Mouse (Mus musculus) right cerebral cortex, postnatal 36 days (tissue): ENCODE data around the gene Cdk11b.
"Not testable (repeated sequence)": the region's sequence is repeated elsewhere in the genome, so short reads cannot be mapped to it uniquely, and the experiment has no call there.

Source experiments
- DNase-seq, 2 experiments: peaks; one replicate each; pipeline ENCODE4 v3.0.0; 2022; ENCODE audit warnings: low spot score in 2 of 2, mixed read lengths in 1 of 2

Gene Cdk11b

DNA sequence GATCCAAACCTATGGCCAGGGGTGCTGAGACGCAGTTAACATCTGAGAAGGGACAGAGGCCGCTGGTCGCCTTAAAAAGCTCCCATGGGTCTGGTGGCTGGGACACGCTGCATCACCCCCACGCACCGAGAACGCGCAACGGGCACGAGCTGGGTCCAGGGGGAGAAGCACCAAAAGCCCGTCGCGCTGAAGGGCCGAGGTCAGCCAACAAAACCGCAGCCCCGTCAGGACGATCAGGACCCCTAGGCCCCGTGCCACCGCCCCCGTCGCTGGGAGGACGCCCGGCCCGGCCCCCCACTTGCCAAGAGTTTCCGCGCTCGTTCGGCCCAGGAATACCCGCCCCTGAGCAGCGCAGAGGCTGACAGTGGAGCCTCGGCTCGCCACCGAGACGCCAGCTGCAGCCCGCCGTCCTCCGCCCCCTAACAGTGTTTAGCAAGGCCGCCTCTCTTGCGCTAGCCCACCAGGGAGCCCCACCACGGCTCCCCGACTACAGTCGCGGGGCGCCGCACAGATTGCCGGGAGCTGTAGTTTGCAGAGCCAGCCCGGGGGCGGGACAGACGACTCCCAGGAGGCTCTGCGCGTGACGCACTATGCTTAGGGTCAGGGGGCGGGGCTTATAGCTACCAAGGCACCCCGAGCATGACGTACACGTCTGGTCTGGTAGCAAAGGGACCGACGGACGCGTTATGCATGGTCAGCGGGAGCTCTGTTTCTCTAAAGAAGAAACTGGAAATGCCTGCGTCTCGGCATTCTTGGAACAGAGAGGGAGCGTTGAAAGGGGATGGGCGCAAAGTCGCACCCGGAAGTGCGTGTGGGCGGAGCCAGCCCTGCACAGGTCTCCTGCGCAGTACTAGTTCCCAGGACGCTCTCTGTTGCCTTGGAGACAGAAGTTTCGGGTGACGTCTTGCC is 44.3 kb downstream of the Cdk11b start, which contains the start of gene Mib2:
Gene Mib2 (minus strand): TSS at position 510 of the 909 bp plus-strand sequence.
- DNase-seq = peak; percentile 96 to 97

DNA sequence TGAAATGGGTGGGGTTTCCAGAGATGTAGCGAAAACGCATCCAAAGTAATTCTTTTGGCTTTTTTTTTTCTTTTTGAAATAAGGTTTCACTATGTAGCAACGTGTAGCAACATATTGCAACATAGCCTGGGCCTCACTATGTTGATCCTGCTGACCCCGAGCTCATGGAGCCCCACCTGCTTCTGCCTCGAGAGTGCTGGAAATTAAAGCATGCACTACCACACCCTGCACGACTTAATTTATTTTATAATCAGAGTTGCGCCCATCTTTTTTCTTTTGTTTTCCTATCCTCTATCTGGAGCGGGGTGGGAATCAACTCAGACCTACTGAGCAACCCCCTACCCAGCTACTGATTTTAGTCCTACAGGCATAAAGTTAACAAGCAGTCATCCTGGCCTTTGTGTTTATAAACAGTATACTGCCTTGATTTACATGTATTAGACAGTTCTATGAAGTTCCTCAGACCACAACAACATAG is 45.0 kb downstream of the Cdk11b start:
- DNase-seq = no peak

DNA sequence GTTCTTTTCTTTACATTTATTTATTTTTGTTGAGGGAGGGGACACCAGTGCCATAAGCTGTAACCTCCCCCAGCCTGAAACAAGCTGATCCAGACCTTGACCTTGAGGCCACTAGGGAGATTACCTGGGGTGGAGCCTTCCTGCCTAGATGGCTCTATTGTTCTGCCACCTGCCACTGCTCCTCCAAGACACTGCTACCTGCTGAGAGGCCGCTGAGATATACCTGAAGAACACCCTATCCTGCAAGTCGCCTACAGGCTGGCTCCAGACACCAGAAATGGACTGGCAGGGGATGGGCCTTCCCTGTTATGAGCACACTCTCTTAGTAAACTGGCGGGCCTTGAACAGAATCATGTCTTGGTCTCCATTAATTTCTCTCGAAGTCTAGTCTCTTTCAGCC is 45.6 kb downstream of the Cdk11b start:
- DNase-seq = not testable (repeated sequence)

DNA sequence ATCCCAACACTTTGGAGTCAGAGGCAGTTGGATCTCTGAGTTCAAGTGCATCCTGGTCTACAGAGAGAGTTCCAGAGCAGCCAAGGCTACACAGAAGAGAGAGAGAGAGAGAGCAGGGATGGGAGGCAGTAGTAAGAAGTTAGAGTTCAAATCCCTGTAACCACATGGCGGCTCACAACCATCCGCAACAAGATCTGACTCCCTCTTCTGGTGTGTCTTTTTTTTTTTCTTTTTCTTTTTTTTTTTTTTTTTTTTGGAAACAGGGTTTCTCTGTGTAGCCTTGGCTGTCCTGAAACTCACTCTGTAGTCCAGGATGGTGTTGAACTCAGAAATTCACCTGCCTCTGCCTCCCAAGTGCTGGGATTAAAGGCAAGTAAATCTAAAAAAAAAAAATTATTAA is 47.4 kb downstream of the Cdk11b start:
- DNase-seq = no peak

DNA sequence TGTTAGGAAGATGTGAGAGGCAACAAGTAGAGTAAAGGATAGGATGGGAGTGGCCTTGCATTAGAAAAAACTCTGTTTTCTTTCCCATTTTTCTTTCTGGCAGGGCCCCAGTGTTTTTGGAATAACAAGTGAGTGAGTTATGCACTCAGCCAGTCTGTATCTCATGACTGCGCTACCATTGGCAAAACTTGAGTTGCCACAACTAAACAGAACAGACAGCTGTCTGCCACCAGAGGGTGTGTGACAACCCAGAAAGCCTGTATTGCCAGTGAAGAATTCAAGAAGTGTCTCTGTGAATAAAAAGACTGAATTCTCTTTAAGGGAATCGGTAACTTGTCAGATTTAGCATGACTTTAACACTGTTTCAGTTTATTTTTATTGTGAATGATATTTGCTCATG is 51.3 kb downstream of the Cdk11b start:
- no peak for DNase-seq

DNA sequence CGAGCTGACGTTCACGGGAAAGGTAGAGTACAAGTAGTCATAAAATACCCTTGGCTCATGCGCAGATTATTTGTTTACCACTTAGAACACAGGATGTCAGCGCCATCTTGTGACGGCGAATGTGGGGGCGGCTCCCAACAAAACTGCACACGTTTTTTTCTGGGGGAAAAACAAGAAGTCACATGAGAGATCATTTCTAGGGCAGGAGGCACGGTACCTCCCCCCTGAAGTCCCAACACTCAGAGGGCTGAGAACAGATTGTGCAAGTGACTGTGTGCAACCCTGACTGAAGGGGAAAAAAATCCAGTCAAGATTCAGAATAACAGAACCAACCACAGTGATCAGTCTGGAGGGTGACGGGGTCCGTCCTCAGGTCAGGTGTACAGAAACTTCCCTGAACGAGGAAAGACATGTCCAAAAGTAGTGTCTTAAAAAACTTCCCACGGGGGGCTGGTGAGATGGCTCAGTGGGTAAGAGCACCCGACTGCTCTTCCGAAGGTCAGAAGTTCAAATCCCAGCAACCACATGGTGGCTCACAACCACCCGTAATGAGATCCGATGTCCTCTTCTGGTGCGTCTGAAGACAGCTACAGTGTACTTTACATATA is 59.1 kb downstream of the Cdk11b start:
- not testable (repeated sequence) for DNase-seq

DNA sequence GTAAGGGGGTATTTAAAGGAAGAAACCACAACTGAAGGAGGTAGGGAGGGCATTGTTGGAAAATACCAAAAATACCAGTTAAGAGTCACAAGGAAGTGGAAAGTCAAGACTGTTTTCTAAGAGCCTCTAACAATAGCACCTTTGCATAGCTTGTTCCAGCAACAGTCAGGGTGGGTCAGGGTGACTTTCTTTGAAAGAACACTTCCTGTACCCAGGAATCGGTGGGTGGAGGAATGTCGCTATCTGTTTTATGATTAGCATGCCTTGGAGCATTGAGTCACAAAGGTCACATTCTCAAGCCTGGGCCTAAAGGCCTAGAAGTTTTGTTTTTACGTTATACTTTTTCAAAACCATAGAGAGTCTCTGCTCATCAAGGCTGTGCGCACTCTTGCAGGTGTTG is 63.1 kb downstream of the Cdk11b start:
- DNase-seq = not testable (repeated sequence)

DNA sequence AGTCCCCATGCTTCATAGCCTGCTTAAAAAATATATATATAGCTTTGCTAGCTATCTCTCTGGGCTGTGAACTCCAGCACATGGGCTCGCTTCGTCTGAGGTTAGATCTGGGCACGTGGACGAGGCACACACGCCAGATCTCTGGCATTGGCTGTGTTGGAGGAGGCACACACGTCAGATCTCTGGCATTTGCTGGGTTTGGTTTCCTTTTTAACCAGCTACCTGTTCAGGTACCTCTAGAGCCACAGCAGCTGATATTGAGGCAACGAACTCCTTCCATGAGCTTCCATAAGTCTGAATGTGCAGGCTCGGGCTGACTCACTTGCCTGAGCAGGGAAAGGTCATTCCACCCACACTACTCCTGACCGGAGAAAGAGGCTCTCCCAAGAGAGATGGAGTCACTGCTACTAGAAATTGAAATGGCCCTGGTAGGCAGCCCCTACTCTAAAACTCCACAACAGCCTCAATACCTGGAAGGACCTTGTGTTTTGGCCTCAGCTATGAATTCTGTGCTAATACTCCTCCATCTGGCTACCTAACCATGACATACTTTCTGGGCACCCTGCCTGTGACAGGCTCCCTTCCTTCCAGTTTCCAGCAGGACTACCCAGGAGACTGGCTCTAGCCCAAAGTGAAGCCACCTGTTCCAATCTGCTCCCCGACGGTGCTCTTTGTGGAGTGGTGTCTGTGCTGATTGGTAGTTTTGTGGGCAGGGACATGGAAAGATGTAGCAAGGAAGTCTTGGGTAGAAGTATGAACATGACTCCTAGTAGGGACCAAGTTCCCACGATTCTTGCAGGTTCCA is 66.1 kb downstream of the Cdk11b start:
- no peak for DNase-seq

DNA sequence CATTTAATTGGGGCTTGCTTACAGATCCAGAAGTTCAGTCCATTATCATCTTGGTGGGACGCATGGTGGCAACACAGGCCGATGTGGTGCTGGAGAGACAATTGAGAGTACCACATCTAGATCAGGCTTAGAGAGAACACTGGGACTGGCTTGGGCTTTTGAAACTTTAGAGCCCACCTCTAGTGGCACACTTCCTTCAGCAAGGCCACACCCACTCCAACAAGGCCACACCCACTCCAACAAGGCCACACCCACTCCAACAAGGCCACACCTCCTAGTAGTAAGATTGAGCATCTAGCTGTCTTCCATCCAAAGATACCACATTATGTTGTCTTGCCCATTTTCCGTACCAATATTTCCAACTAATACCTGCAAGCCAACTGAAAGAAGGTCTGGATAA is 67.8 kb downstream of the Cdk11b start:
- DNase-seq = no peak

DNA sequence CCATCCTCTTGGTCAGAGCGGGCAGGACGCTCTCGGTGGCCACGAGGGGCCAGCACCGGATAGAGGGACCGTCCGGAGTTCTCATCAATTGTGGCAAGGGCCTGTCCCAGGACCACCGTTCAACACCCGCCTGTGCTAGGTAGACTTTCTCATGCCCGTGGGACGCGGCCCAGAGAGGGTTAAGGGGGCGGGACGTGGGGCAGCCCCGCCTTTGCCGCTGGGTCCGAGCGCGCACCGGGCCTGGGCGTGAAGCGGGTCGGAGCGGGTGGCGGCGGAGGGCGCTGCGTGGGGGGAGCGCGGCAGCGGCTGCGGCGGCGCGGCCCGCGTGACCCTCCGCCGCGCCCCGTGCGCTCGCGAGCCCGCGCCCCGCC is 69.4 kb downstream of the Cdk11b start, which contains the start of gene Fndc10:
Gene Fndc10 (plus strand): TSS at position 232 of the 371 bp plus-strand sequence.
- peak; percentile 65 to 67 for DNase-seq

DNA sequence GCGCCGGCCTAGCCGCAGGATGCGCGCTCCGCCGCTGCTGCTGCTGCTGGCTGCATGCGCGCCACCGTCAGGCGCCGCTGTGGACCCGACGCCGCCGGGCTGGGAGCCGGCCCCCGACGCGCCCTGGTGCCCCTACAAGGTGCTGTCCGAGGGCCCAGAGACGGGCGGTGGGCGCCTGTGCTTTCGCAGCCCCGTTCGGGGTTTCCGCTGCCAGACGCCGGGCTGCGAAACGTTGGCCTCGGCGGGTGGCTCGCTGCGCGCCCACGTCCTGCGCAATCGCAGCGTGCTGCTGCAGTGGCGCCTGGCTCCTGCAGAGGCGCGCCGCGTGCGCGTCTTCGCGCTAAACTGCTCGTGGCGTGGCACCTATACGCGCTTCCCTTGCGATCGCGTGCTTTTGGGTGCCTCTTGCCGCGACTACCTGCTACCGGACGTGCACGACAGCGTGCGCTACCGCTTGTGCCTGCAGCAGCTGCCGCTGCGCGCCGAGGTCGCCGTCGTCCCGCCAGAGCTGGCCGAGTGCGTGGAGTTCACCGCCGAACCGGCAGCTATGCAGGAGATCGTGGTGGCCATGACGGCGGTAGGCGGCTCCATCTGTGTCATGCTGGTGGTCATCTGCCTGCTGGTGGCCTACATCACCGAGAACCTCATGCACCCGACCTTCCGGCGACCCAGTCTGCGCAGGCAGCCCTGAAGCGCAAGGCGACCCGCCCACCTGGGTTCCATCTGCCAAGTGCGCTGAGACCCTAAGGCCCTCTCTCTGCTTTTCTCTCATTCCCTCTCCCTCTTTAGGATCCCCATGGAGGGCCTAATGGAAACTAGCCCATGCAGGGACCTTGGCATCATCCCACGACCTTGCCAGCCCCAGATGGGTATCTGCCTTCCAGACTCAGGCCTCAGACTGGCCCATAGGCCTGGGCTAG is 70.1 kb downstream of the Cdk11b start:
- peak; percentile 79 to 80 for DNase-seq

DNA sequence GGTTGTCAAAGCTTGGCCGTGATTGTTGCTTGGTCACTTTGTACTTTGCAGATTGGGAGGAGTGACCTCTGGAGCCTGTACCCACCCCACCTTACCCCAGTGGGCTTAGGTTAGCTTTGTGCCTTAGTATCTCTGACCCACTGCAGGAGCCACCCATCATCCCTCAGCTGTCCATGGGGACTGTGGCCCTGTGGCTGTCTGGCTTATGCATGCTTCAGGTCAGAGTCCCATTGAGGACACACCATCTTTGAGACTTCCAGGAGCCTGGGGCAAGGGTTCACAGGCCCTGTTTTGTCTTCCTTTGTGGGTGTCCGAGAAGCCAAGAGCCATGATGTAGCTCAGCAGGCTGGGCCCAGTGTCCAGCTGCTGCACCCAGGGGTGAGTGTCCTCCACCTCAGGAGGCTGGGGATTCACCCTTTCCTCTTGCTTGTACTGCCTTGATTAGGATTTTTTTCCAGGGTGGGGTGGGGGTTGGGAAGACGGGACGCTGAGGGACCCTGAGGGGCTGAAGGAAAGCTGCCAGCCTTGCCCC is 70.9 kb downstream of the Cdk11b start:
- no peak for DNase-seq

DNA sequence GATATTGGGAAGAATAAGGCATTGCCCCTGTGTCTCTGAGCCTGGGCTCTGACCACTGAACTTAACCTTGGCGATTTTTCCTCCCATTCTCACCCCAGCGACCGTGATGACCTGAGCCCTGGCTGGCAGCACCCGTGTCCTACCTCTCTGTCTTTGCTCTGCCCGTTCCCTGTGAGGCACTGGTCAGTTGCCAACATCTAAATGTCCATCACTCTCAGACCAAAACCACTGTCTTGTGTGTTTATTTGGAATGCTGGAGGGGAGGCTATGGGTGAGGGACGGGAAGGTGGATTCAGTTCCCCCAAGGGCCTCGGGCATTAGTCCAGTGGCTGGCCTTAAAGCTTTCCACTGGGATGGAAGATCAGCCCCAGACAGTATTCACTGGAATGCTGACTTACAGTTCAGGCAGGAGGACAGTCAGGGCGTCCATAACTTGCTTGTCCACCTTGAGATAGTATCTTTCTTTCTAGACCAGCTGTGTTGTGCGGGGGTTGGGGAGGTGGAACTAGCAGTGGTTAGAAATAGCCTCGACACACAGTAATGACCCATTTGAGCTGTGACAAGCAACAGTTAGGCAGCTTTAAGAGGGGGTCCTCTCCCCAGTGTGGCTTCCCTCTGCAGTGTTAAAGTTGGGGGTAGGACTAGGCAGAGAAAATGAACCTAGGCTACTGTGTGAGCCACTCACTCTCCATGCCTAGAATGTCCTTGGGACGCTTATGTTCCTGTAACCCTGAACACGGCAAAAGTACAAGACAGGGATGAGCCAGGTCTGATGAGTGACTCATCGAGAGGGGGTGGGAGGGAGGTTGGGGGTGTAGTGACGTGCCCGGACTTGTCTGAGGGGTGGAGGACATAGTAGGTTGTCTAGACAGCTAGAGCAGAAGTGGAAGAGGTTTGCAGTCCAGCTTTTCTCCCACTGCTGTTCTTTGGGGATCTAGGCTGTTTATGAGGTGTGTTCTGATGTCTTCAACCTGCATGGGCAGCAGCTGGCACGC is 71.9 kb downstream of the Cdk11b start:
- DNase-seq = no peak
